Mouse (Mus musculus): Measurements from ENCODE around the gene Wnt16. TPM values are rescaled to one million over a fixed set of nuclear protein-coding genes. Genes with fewer than 3 reads are reported as not detected.
A peak's percentile ranks its signal among the peaks of the same experiment; 100 is the strongest.

Gene Wnt16
- total RNA-seq, 2 experiments from 2014 or later, result 0.94 to 2.4 TPM

DNA sequence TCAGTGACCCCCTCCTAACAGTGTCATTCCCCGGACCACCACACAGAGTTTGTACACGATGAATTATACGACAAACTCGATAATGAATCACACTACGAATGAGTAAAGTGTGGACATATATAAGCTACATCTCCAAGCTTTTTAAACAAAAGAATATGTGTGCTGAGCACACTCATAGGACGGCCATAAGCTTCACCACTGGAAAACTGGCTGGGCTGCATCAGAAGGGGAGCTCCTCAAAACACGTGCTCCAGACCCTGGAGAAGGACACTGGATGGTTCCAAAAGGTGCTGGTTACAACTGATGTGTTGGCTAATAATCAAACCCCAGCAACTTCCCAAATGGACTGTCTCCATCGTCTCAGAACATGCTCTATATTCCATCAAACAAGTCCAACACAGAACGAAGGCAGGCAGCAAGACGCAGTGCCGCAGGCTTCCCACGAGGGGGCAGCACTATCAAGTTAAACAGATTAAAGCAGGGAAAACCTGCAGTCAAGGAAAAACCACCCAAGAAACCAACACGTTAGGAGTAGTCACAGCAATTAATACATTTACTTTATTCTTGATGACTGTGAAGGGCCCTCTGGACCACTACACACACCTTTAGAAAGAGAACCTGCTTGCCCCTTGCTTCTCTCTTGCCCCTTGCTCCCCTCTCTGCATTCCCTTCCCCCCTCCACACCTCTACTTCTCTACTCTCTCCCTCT, 37.5 kb downstream of the Wnt16 start:
- peak; percentile 74 to 87 for DNase-seq (ENCODE audit: low spot score in 2 of 2)

DNA sequence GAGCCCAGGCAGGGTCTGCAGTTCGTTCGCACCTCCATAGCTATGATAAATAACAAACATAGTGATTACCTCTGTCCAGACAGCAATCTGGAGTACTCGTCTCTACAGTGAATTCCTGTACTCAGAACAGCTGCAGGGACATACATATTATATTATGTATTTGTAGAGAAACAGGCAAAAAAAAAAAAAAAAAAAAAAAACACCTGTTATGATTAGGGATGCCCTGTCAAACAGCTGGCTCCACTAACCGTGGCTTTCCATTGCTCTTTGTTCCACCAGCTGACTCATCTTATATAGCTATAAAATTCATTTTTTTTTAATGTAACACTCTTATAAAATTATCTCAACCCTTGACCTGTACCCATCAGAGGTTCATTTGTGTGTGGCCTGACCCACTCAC, 38.3 kb downstream of the Wnt16 start:
- no peak for DNase-seq (ENCODE audit: low spot score in 2 of 2)

DNA sequence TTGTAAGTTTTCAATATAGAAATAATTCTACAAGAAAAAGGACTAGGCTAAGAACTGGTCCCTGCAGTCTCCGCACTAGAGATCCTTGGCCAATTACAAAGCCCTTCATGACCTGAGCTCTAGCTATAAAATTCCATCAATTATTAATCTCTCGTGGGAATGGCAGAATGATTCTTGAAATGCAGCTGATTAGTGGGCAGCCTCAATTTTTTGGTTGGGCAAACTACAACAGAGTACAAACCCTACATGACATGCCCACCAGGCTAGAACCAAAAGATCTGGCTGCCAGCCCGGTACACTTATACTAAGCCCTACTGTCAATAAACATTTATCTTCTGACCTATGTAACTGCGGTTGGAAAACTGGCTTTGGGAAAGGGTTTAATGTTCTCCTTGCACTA, 39.1 kb downstream of the Wnt16 start:
- no peak for DNase-seq (ENCODE audit: low spot score in 2 of 2)

DNA sequence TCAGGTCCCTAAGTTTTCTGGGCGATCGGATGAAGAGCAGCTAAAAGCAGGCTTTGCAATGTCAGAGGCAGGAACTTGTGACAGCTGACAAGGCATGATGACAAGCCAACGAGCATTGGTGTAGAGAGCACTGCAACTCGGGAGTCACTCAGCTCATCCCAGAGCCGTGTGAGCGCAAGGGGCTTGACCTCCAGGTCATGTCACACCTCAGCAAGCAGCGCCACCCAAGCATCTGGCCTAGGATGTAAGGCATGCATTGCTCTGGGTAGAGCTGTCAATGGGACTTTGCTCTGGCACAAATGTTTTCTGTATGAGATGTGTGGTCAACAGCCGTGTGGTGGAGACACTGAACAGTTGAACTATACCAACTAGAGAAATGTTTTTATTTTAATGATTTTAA, 39.9 kb downstream of the Wnt16 start:
- DNase-seq (ENCODE audit: low spot score in 2 of 2), result no peak

DNA sequence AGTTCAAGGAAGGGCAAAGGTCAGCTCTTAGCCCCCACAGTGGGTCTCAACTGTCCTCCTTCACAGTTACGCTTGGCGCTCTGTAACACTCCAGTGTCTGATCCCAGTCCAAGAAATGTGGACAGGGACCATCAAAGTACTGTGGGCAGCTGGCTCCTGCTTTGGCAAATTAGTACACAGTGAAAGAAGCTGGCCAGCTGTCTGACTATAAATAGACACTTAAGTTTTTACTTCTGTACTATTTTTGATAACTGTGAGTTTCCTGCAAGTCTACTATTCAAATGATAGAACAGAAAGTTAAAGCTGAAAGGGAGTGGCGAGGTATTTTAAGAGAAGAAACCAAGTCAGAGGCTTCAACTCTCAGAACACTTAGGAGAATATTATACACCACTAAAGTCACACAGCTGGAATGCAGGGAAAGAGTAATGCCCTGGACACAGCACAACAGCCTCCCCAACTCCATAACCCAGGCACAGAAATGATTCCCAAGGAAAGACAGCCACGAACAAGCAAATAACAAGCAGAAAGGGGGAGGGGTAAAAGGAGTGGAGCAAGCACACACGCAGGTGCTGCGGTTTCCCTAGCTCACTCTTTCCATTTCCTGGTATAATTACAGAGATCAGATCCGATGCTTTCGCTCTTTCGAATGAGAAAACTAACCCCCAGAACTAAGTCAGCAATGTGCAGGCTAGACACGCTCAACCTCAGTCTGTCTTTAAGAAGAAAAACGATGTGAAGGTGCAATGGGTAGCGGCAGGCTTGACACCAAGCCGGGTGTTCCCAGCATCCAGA, 42.3 kb downstream of the Wnt16 start:
- no peak for DNase-seq (ENCODE audit: low spot score in 2 of 2)

DNA sequence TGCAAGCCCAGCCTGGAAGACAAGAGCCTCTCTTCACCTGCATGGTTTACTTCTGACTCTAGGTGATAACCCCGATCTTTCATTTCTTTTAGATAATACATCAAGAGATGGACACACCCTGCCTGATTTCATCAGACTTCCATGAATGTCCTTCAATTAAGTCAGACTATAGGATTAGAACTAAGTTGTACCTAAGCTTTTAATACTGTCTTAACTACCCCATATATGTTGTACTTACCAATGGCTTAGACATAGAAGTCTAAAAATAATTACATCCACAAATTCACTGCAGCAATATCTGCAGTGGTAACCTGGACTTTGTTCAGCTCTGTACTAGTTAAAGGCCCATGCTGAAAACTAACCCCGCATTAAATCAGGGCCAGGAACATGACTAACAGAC, 44.5 kb downstream of the Wnt16 start:
- no peak for DNase-seq (ENCODE audit: low spot score in 2 of 2)

- DNase-seq (ENCODE audit: low spot score in 2 of 2), result no peak
These were observed 51.9 kb downstream of the Wnt16 start for GRCm38 (mm10) chr6:22339763-22340542.

DNA sequence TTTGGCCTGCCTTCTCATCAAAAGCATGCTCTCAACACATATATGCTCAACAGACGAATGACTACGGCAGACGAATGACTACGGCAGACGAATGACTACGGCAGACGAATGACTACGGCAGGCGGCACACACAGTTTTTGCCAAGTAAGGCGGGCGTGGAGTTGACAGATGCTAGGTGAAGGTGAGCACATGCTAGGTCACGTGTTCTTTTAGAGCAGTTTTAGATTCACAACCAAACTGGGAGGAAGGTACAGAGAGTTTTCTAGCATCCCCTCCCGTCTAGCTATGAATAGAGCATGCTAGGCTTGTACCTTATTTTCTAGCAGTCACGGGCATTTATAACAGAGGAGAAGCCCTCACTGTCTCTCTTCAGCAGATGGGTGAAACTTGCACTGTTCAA, 52.8 kb downstream of the Wnt16 start:
- no peak for DNase-seq (ENCODE audit: low spot score in 2 of 2)

- DNase-seq (ENCODE audit: low spot score in 2 of 2), result no peak
These were observed 55.3 kb downstream of the Wnt16 start for GRCm38 (mm10) chr6:22343292-22343691.

- no peak for DNase-seq (ENCODE audit: low spot score in 2 of 2)
These were observed 55.7 kb downstream of the Wnt16 start for GRCm38 (mm10) chr6:22343706-22344105.

GRCm38 (mm10) chr6:22344443-22344842, 56.4 kb downstream of the Wnt16 start:
- DNase-seq (ENCODE audit: low spot score in 2 of 2), result no peak

DNA sequence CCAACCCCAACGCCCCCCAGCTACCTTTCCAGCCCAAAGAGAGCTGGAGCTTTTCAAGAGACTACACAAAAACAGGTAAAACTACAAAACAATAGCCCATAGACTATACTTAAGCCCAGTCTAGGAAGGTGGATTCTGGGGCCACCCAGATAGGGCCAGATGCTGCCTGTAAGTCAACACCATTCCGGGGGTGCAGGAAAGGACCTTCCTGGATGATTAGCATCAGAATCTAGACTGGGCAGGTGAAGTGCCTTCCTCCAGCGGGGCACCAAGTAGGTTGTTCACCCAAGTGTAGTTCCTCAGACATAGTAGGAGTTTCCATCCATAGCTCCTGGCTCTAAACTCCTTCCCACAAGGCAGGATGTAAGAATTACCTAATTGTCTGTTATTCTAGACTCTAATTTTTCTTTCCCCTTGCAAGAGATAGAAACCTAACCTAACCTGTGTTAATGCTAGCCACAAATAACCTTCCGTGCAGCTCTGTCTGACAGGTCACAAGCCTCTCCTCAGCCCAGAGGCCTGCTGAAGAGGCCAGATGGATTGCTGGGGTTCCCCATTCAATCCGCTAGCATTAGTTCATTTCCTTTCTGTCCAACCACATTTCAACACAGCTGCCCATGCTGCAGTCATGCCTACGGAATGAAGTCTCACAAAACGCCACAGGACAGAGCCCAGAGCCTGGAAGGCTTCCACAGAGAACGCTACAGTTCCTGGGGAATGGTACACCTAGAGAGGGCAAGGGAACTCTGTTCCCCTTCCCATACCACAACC, 59.3 kb downstream of the Wnt16 start:
- no peak for DNase-seq (ENCODE audit: low spot score in 2 of 2)

Other genes with a start within 250 kb of the Wnt16 start
- 10 to 100 TPM; 95.7 to 98.4 TPM for gene Fam3c, start 68.0 kb downstream of the Wnt16 start, total RNA-seq (2021)

Measured in left cerebral cortex, adult 18-20 months (tissue).